Mouse (Mus musculus): ENCODE data around the gene Slc23a3. TPM values are rescaled to one million over a fixed set of nuclear protein-coding genes. Genes with fewer than 3 reads are reported as not detected.

Gene Slc23a3
- total RNA-seq, 2 experiments from 2014 or later: 0.56 to 0.57 TPM

- peak; percentile 76 to 86 for DNase-seq
- intact Hi-C loops (cut with DNase I): no loop called here
These were observed 7.9 kb upstream of the Slc23a3 start for GRCm38 (mm10) chr1:75141486-75142190.

- no peak for DNase-seq
- intact Hi-C loops (cut with DNase I): no loop called here
These were observed 7.0 kb upstream of the Slc23a3 start for GRCm38 (mm10) chr1:75140601-75141190.

GRCm38 (mm10) chr1:75138448-75138847 lies 4.8 kb upstream of the Slc23a3 start:
- DNase-seq: no peak
- intact Hi-C loops (cut with DNase I): no loop called here

- intact Hi-C loops (cut with DNase I): no loop called here
- no peak for DNase-seq
These were observed 3.0 kb upstream of the Slc23a3 start for GRCm38 (mm10) chr1:75136730-75137129.

GRCm38 (mm10) chr1:75136293-75136692 lies 2.6 kb upstream of the Slc23a3 start:
- no peak for DNase-seq
- intact Hi-C loops (cut with DNase I): no loop called here

- no peak for DNase-seq
- intact Hi-C loops (cut with DNase I): no loop called here
These were observed 5.0 kb downstream of the Slc23a3 start for GRCm38 (mm10) chr1:75128641-75129040.

- no peak for DNase-seq
- intact Hi-C loops (cut with DNase I): no loop called here
These were observed 8.3 kb downstream of the Slc23a3 start for GRCm38 (mm10) chr1:75125418-75125817.

GRCm38 (mm10) chr1:75124346-75125321 lies 9.1 kb downstream of the Slc23a3 start, which contains the start of gene Nhej1:
TSS of gene Nhej1 (minus strand) at chr1:75125200.
- intact Hi-C loops (cut with DNase I): no loop called here
- peak; percentile 96 to 97 for DNase-seq

- DNase-seq: no peak
- intact Hi-C loops (cut with DNase I): no loop called here
These were observed 11.5 kb downstream of the Slc23a3 start for GRCm38 (mm10) chr1:75122211-75122610.

Other genes with a start within 250 kb of the Slc23a3 start
- not detected for gene Fev, start 248.5 kb downstream of the Slc23a3 start, total RNA-seq (2021)
- not detected for gene Cryba2, start 240.7 kb downstream of the Slc23a3 start, total RNA-seq (2021)
- gene Cfap65, start 198.3 kb downstream of the Slc23a3 start, total RNA-seq (2021): not detected
- under 1 TPM in 1 of 2 experiments, not detected in 1; 0.14 TPM for gene Ihh, start 182.2 kb downstream of the Slc23a3 start, total RNA-seq (2021)
- 1 to 10 TPM; 4.5 TPM for gene Nhej1, start 8.7 kb downstream of the Slc23a3 start, total RNA-seq (2021)
- 10 to 100 TPM; 23.2 to 30.0 TPM for gene Cnppd1, start 8.8 kb upstream of the Slc23a3 start, total RNA-seq (2021)
- 10 to 100 TPM; 22.2 to 23.5 TPM for gene Retreg2, start 8.9 kb upstream of the Slc23a3 start, total RNA-seq (2021)
- gene Zfand2b, start 34.8 kb upstream of the Slc23a3 start, total RNA-seq (2021): 10 to 100 TPM; 14.9 to 17.6 TPM
- 10 to 100 TPM; 28.8 to 30.4 TPM for gene Abcb6, start 46.5 kb upstream of the Slc23a3 start, total RNA-seq (2021)
- gene Ankzf1, start 58.3 kb upstream of the Slc23a3 start, total RNA-seq (2021): 10 to 100 TPM; 13.3 to 13.5 TPM
- 10 to 100 TPM; 73.8 to 76.3 TPM for gene Atg9a, start 58.3 kb upstream of the Slc23a3 start, total RNA-seq (2021)
- gene Glb1l, start 76.9 kb upstream of the Slc23a3 start, total RNA-seq (2021): 1 to 10 TPM; 2.5 to 4.0 TPM
- gene Stk16, start 76.9 kb upstream of the Slc23a3 start, total RNA-seq (2021): 10 to 100 TPM; 38.1 to 41.0 TPM
- gene Tuba4a, start 86.0 kb upstream of the Slc23a3 start, total RNA-seq (2021): 100 to 1,000 TPM; 778 to 837 TPM
- not detected for gene A630095N17Rik, start 98.2 kb upstream of the Slc23a3 start, total RNA-seq (2021)
- gene Dnajb2, start 102.5 kb upstream of the Slc23a3 start, total RNA-seq (2021): 100 to 1,000 TPM; 104 to 112 TPM
- under 1 TPM; 0.92 to 0.95 TPM for gene Ptprn, start 130.6 kb upstream of the Slc23a3 start, total RNA-seq (2021)
- not detected for gene Resp18, start 144.5 kb upstream of the Slc23a3 start, total RNA-seq (2021)
- 10 to 100 TPM; 78.0 to 89.7 TPM for gene Dnpep, start 184.1 kb upstream of the Slc23a3 start, total RNA-seq (2021)
- gene Des, start 226.4 kb upstream of the Slc23a3 start, total RNA-seq (2021): 1,000 to 10,000 TPM; 1,347 to 1,420 TPM
- gene Speg, start 241.4 kb upstream of the Slc23a3 start, total RNA-seq (2021): 100 to 1,000 TPM; 120 to 128 TPM

All from heart, postnatal 36 days (tissue).